Mouse (Mus musculus) midbrain, embryonic 12.5 days (tissue): ENCODE results near the gene Plin5. TPM values are rescaled to one million over a fixed set of nuclear protein-coding genes. Genes with fewer than 3 reads are reported as not detected.

ENCODE experiments used
- ATAC-seq: fragments of 200-750 bp; cut with Nextera tagmentation; 2 replicates; pipeline ENCODE4 v1.8.0; 2017; ENCODE audit warnings: low read depth, moderate TSS enrichment, moderate library complexity; ENCODE audit not compliant: low FRiP score
- H3K27ac ChIP-seq: fragments of 300-500 bp; sonication (generic); replicated peaks from 2 replicates; pipeline ENCODE4 v1.5.1; 2016; ENCODE audit warnings: mild to moderate bottlenecking
- H3K27me3 ChIP-seq: fragments of 300-500 bp; sonication (generic); 2 replicates; pipeline ENCODE4 v1.6.1; 2016; ENCODE audit warnings: mild to moderate bottlenecking
- H3K36me3 ChIP-seq: fragments of 300-500 bp; sonication (generic); 2 replicates; pipeline ENCODE4 v1.6.1; 2016
- H3K4me1 ChIP-seq: fragments of 300-500 bp; sonication (generic); 2 replicates; pipeline ENCODE4 v1.6.1; 2016
- H3K4me2 ChIP-seq: fragments of 300-500 bp; sonication (generic); replicated peaks from 2 replicates; pipeline ENCODE4 v1.6.1; 2016; ENCODE audit warnings: mild to moderate bottlenecking, moderate library complexity
- H3K4me3 ChIP-seq: fragments of 300-500 bp; sonication (generic); 2 replicates; pipeline ENCODE4 v1.5.1; 2016; ENCODE audit warnings: mild to moderate bottlenecking
- H3K9ac ChIP-seq: fragments of 300-500 bp; sonication (generic); replicated peaks from 2 replicates; pipeline ENCODE4 v1.6.1; 2016; ENCODE audit warnings: mild to moderate bottlenecking, moderate library complexity
- H3K9me3 ChIP-seq: fragments of 300-500 bp; sonication (generic); 2 replicates; pipeline ENCODE4 v1.6.1; 2016; ENCODE audit warnings: mild to moderate bottlenecking
- WGBS: fragments of 180-500 bp; shearing (Covaris S2); methylation state at CpG from one replicate; pipeline ENCODE4 v1.1.7; 2016; 5-methylcytosine and 5-hydroxymethylcytosine counted together
- polyA plus RNA-seq: library from polyadenylated mRNA; unstranded; fragments of >200 nt; fragmentation: Nextera tagmentation; extraction: Ambion mirVana; gene quantifications from 2 replicates; pipeline ENCODE4 v1.2.1, GENCODE M21; 2016

The Plin5 gene
- polyA plus RNA-seq, 1 experiment from 2014 or later, result 0.14 TPM

DNA sequence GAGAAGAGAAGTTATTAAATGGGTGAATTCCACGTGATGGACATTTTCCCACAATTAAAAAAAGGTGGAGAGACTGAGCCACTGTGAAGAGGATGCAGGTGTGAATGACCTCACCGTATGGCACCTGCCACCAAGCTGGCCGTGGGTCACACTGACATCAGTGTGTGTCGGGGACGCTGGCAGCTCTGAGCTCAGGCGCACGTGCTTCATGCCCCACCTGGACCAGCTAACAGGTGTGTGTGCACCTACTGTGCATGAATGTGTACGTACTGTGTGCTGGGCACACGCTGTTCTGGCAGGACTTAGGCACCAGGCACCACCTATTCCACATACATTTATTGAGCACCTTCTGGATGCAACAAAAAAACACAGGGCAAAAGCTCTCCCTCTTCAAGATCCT is 27.1 kb upstream of the Plin5 start:
- Histone ChIP-seq H3K27me3 (peaks cover 97% of the 10 kb centered on the region), H3K9me3 (no peaks in the 10 kb centered on the region), H3K36me3 (no peaks in the 10 kb centered on the region), H3K4me2 (no peak overlapping the region), H3K4me1 (peaks cover 44% of the 10 kb centered on the region), H3K4me3 (no peak overlapping the region), H3K27ac (no peak overlapping the region), H3K9ac (no peak overlapping the region)
- 69% methylated on average over 9 of the region's 9 CpGs for WGBS
- no peak for ATAC-seq

- H3K9me3 ChIP-seq, result no peaks in the 10 kb centered on the region
- H3K4me3 ChIP-seq, result peak overlapping the region; percentile 41
- ATAC-seq, result peak; percentile 68
- peak overlapping the region; percentile 39; the same call in 1 of the 2 replicates for H3K27ac ChIP-seq
- H3K36me3 ChIP-seq, result no peaks in the 10 kb centered on the region
- peak overlapping the region; percentile 40 for H3K9ac ChIP-seq
- H3K27me3 ChIP-seq, result peaks cover 93% of the 10 kb centered on the region
- H3K4me1 ChIP-seq, result peaks cover 53% of the 10 kb centered on the region
- under 1% methylated on average over 37 of the region's 47 CpGs for WGBS
- peak overlapping the region; percentile 63 for H3K4me2 ChIP-seq
Measured at GRCm38 (mm10) chr17:56141702-56142605, 24.6 kb upstream of the Plin5 start.

- peaks cover 93% of the 10 kb centered on the region for H3K27me3 ChIP-seq
- H3K9me3 ChIP-seq, result no peaks in the 10 kb centered on the region
- under 1% methylated on average over 79 of the region's 79 CpGs for WGBS
- peak within 1 kb of the TSS; percentile 96 for H3K4me2 ChIP-seq
- peak within 1 kb of the TSS; percentile 79 for H3K4me3 ChIP-seq
- H3K27ac ChIP-seq, result peak within 1 kb of the TSS; percentile 66
- H3K36me3 ChIP-seq, result no peaks in the 10 kb centered on the region
- ATAC-seq, result peak; percentile 27
- peaks cover 43% of the 10 kb centered on the region for H3K4me1 ChIP-seq
- H3K9ac ChIP-seq, result peak within 1 kb of the TSS; percentile 84
Measured at GRCm38 (mm10) chr17:56139858-56140595, 22.6 kb upstream of the Plin5 start, which contains the start of gene Sema6b. Sema6b (minus strand) TSS chr17:56140343.

- Histone ChIP-seq H3K36me3 (no peaks in the 10 kb centered on the region), H3K4me2 (peak overlapping the region; percentile 96), H3K27ac (0 out of 2 replicates have a peak overlapping the region, but pooled peaks have one; percentile 66), H3K9ac (peak overlapping the region; percentile 84), H3K4me1 (peaks cover 48% of the 10 kb centered on the region), H3K9me3 (no peaks in the 10 kb centered on the region), H3K4me3 (peak overlapping the region; percentile 79), H3K27me3 (peaks cover 90% of the 10 kb centered on the region)
- ATAC-seq, result peak; percentile 13
- 7% methylated on average over 17 of the region's 21 CpGs for WGBS
Measured at GRCm38 (mm10) chr17:56139355-56139754, 22.0 kb upstream of the Plin5 start.

DNA sequence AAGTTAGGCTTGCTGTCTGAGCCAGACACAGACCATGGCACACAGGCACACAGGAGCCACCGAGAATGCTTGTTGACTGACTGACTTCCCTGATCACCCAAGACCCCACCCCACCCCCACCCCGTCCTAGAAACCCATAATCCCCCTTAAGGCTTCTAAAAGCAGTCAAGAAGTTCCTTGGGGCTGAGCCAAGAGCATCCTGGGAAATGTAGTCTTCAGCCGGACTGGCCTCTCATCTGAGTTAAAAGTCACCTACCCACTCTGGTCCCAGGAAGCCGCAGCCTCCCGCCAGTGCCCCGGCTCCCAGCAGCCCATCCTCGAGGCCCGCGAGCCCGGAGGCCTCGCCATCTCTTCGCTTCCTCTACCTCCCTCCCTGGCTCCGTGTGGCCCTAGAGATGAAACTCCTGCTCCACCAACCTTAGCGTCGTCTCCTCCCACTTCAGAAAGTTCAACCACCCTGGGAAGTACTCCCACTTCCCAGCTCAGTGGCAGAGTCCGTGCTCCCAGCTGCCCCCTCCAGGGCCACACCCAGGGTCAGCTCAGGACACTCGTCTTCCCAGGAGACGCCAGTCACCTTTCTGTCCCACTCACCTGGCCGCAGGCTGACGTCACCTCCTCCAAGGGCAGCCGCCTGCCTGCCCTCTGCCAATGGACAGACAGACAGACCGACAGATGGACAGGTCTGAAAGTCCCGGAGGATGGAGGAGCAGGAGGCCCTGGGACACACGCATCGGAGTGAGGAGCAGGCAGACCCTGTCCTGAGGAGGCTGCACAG is 20.6 kb upstream of the Plin5 start:
- no peaks in the 10 kb centered on the region for H3K9me3 ChIP-seq
- H3K9ac ChIP-seq, result 0 out of 2 replicates have a peak overlapping the region, but pooled peaks have one; percentile 15
- H3K4me1 ChIP-seq, result peaks cover 54% of the 10 kb centered on the region
- ATAC-seq, result no peak
- H3K4me3 ChIP-seq, result peak overlapping the region; percentile 79
- no peak overlapping the region for H3K27ac ChIP-seq
- peaks cover 78% of the 10 kb centered on the region for H3K27me3 ChIP-seq
- peak overlapping the region; percentile 96 for H3K4me2 ChIP-seq
- 17% methylated on average over 25 of the region's 25 CpGs for WGBS
- H3K36me3 ChIP-seq, result no peaks in the 10 kb centered on the region

GRCm38 (mm10) chr17:56136558-56136957 is 19.2 kb upstream of the Plin5 start:
- no peaks in the 10 kb centered on the region for H3K9me3 ChIP-seq
- no peak overlapping the region for H3K9ac ChIP-seq
- H3K4me3 ChIP-seq, result no peak overlapping the region
- no peak for ATAC-seq
- H3K27ac ChIP-seq, result no peak overlapping the region
- peaks cover 64% of the 10 kb centered on the region for H3K27me3 ChIP-seq
- H3K4me2 ChIP-seq, result no peak overlapping the region
- WGBS, result 89% methylated on average over 7 of the region's 7 CpGs
- H3K36me3 ChIP-seq, result no peaks in the 10 kb centered on the region
- peaks cover 41% of the 10 kb centered on the region for H3K4me1 ChIP-seq

DNA sequence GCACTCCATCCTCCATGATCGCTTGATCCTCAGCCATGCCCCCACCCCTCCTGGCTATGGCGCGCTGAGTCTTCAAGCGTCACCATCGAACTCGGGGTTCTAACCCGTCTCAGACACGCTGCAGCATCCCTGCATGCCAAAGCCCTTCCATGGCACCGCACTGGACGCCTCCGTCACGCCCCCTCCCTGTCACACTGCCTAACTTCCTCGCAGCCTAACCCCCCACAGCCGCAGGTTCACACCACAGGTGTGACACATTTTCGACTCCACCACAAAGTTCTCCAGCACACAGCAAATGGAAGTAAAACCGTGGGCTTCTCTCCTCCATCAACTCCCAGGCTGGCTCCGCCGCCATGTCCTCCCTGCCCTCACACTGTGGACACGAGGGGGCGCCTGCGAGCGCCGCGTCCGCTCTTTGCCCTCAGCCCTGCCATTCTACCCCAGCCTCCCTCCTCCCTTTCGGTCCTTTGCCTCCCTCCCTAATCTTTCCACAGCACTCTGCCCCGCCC is 17.1 kb upstream of the Plin5 start:
- under 1% methylated on average over 27 of the region's 27 CpGs for WGBS
- Histone ChIP-seq H3K36me3 (peaks cover 17% of the 10 kb centered on the region; the same call in 1 of the 2 replicates), H3K9me3 (no peaks in the 10 kb centered on the region), H3K9ac (0 out of 2 replicates have a peak overlapping the region, but pooled peaks have one; percentile 21), H3K27ac (no peak overlapping the region), H3K4me2 (peak overlapping the region; percentile 43), H3K4me3 (peak overlapping the region; percentile 19; the same call in 1 of the 2 replicates), H3K27me3 (peaks cover 43% of the 10 kb centered on the region), H3K4me1 (peaks cover 31% of the 10 kb centered on the region)
- ATAC-seq, result peak; percentile 19; the same call in 1 of the 2 replicates

DNA sequence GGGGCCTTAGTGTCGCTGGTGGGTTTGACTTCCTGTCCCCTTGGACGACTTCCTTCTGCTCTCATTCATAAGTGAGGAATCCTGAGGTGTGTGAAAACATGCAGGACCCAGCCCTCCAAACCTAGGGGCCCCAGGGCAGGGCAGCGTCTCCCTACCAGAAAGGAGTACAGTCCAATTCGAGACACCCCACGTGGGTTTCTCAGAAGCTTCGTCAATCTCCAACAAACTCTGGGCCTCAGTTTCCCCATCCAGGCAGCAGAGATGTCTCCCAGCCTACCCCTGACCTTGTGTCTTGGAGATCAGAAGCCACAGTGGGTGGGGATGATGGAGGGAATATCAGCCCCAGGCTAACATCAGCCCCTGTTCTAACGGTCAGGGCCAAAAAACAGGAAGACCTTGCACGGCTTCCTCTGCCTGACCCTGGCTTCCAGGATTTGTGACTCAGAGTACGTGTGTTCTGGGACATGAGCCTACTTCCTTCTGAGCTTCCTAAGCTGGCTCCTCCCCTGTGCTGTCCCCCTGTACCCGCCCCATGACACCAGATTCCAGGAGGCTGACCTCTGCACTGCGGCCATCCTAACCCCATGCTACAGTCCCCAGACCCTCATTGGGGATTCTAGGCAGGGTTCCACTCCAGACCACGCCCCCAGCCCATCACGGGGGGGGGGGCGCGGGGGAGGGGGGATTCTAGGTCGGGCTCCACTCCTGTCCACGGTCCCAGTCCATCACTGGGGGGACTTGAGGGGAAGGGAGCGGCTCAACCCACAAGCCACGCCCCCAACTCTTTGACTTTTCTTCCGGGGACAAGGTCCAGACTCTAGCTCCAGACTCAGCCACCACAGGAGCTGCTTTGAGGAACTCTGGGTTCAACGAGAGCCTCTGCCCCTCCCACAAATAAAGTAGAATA is 16.3 kb upstream of the Plin5 start:
- Histone ChIP-seq H3K9ac (0 out of 2 replicates have a peak overlapping the region, but pooled peaks have one; percentile 21), H3K4me1 (peaks cover 23% of the 10 kb centered on the region), H3K4me3 (no peak overlapping the region), H3K27me3 (peaks cover 35% of the 10 kb centered on the region), H3K36me3 (peaks cover 22% of the 10 kb centered on the region; the same call in 1 of the 2 replicates), H3K27ac (no peak overlapping the region), H3K4me2 (peak overlapping the region; percentile 43), H3K9me3 (no peaks in the 10 kb centered on the region)
- peak; percentile 32; the same call in 1 of the 2 replicates for ATAC-seq
- WGBS, result 21% methylated on average over 20 of the region's 21 CpGs

GRCm38 (mm10) chr17:56132661-56133060 is 15.3 kb upstream of the Plin5 start:
- peaks cover 27% of the 10 kb centered on the region for H3K27me3 ChIP-seq
- 5% methylated on average over 14 of the region's 14 CpGs for WGBS
- no peak overlapping the region for H3K27ac ChIP-seq
- H3K4me1 ChIP-seq, result peaks cover 12% of the 10 kb centered on the region
- H3K9me3 ChIP-seq, result no peaks in the 10 kb centered on the region
- ATAC-seq, result 0 out of 2 replicates have a peak, but pooled peaks have one; percentile 8
- H3K36me3 ChIP-seq, result peaks cover 30% of the 10 kb centered on the region
- H3K4me3 ChIP-seq, result no peak overlapping the region
- no peak overlapping the region for H3K4me2 ChIP-seq
- H3K9ac ChIP-seq, result no peak overlapping the region

GRCm38 (mm10) chr17:56131814-56132213 is 14.4 kb upstream of the Plin5 start:
- Histone ChIP-seq H3K4me3 (no peak overlapping the region), H3K4me2 (no peak overlapping the region), H3K9me3 (no peaks in the 10 kb centered on the region), H3K27ac (no peak overlapping the region), H3K9ac (no peak overlapping the region), H3K36me3 (peaks cover 34% of the 10 kb centered on the region), H3K4me1 (peaks cover 11% of the 10 kb centered on the region), H3K27me3 (peaks cover 21% of the 10 kb centered on the region)
- 41% methylated on average over 7 of the region's 7 CpGs for WGBS
- ATAC-seq, result no peak
